Mouse (Mus musculus) ES-Bruce4 (cell line): Measurements from ENCODE around the gene Frrs1. TPM values are rescaled to one million over a fixed set of nuclear protein-coding genes. Genes with fewer than 3 reads are reported as not detected.

Source experiments
- H3K27ac ChIP-seq: 2 replicates; pipeline ENCODE4 v1.5.1; 2012; ENCODE audit warnings: low read length, inconsistent platforms; ENCODE audit not compliant: insufficient read depth
- H3K27me3 ChIP-seq: 2 replicates; pipeline ENCODE4 v1.6.1; 2012; ENCODE audit warnings: mild to moderate bottlenecking, low read length, inconsistent platforms; ENCODE audit not compliant: control insufficient read depth, poor library complexity, insufficient read depth, severe bottlenecking
- H3K36me3 ChIP-seq: 2 replicates; pipeline ENCODE4 v1.6.1; 2012; ENCODE audit warnings: inconsistent platforms, mild to moderate bottlenecking, low read length, moderate library complexity; ENCODE audit not compliant: control insufficient read depth, poor library complexity, insufficient read depth, severe bottlenecking
- H3K4me1 ChIP-seq: one replicate; pipeline ENCODE4 v1.8.1; 2011; ENCODE audit warnings: low read length; ENCODE audit not compliant: control insufficient read depth, insufficient read depth
- H3K4me3 ChIP-seq: 2 replicates; pipeline ENCODE4 v1.5.1; 2011; ENCODE audit warnings: low read depth, mild to moderate bottlenecking, low read length
- H3K9ac ChIP-seq: 2 replicates; pipeline ENCODE4 v1.6.1; 2012; ENCODE audit warnings: low read depth, mild to moderate bottlenecking, inconsistent platforms; ENCODE audit not compliant: poor library complexity, severe bottlenecking
- H3K9me3 ChIP-seq: replicated peaks from 2 replicates; pipeline ENCODE4 v1.6.1; 2012; ENCODE audit warnings: mild to moderate bottlenecking, low read length, inconsistent platforms; ENCODE audit not compliant: control insufficient read depth, poor library complexity, insufficient read depth, severe bottlenecking
- CTCF ChIP-seq: IDR thresholded peaks from one replicate; pipeline ENCODE4 v1.8.1; 2011; ENCODE audit warnings: low read depth, low read length
- EP300 ChIP-seq: IDR thresholded peaks from 2 replicates; pipeline ENCODE4 v1.6.1; 2011; ENCODE audit warnings: low read depth, low read length; ENCODE audit not compliant: insufficient read depth
- POLR2A ChIP-seq: IDR thresholded peaks from one replicate; pipeline ENCODE4 v1.8.1; 2011; ENCODE audit warnings: low read length; ENCODE audit not compliant: insufficient read depth
- polyA plus RNA-seq: library from polyadenylated mRNA; stranded (reverse); fragments of >200 nt; gene quantifications from 2 replicates; pipeline ENCODE4 v1.2.4, GENCODE M21; 2011; ENCODE audit warnings: low read depth; ENCODE audit not compliant: missing spikeins, insufficient read depth, insufficient read length

Gene Frrs1
- polyA plus RNA-seq, 1 experiment: 60.3 TPM

DNA sequence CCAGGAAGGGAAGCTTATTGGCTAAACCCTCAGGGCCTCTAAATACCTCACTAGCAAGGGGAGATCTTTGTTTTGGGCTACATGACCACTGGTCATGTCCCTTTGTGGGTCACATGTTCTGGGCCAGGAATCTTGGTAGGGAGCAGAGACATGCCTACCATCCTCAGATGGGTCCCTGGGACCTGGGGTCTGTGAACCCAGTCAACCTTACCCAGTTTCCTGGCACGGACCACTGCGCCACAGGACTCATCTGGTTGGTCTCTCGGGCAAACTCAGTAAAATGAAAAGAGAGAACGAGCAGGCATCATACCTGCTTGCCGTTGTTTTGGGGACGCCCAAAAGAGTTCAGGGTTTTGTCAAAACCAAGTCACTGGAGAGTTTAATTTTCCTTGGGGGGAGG, 25.0 kb upstream of the Frrs1 start:
- Histone ChIP-seq H3K9me3 (no peaks in the 10 kb centered on the region), H3K27me3 (no peaks in the 10 kb centered on the region)

DNA sequence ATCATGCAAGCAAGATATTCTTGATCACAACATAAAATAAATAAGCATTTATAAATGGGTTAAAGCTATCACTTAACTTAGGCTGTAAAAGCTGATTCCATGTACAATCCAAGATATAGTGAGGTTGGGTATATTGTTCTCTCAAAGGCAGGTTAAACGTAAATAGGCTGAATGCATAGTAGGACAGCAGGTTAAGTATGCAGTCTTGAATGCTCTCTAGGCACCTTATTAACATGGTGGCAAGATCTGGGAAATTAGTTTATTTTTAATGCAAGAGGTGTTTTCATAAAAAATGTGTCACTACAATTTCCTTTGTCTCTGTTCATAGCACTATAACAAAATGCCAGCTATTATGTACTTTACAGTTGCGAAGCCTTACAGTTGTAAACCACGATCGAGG, 23.9 kb upstream of the Frrs1 start:
- no peaks in the 10 kb centered on the region for H3K27me3 ChIP-seq
- no peak overlapping the region for H3K9ac ChIP-seq
- TF ChIP-seq EP300 (no peak), POLR2A (no peak), CTCF (no peak)
- H3K36me3 ChIP-seq: no peaks in the 10 kb centered on the region
- H3K27ac ChIP-seq: no peak overlapping the region
- H3K4me3 ChIP-seq: no peak overlapping the region
- H3K9me3 ChIP-seq: no peaks in the 10 kb centered on the region
- no peaks in the 10 kb centered on the region for H3K4me1 ChIP-seq

More for the DNA sequence above, 25.0 kb upstream of the Frrs1 start:
- Histone ChIP-seq H3K36me3 (no peaks in the 10 kb centered on the region), H3K9ac (no peak overlapping the region), H3K4me3 (no peak overlapping the region), H3K4me1 (no peaks in the 10 kb centered on the region), H3K27ac (no peak overlapping the region)
- TF ChIP-seq POLR2A: no peak
- no peak for TF ChIP-seq CTCF
- TF ChIP-seq EP300: no peak

DNA sequence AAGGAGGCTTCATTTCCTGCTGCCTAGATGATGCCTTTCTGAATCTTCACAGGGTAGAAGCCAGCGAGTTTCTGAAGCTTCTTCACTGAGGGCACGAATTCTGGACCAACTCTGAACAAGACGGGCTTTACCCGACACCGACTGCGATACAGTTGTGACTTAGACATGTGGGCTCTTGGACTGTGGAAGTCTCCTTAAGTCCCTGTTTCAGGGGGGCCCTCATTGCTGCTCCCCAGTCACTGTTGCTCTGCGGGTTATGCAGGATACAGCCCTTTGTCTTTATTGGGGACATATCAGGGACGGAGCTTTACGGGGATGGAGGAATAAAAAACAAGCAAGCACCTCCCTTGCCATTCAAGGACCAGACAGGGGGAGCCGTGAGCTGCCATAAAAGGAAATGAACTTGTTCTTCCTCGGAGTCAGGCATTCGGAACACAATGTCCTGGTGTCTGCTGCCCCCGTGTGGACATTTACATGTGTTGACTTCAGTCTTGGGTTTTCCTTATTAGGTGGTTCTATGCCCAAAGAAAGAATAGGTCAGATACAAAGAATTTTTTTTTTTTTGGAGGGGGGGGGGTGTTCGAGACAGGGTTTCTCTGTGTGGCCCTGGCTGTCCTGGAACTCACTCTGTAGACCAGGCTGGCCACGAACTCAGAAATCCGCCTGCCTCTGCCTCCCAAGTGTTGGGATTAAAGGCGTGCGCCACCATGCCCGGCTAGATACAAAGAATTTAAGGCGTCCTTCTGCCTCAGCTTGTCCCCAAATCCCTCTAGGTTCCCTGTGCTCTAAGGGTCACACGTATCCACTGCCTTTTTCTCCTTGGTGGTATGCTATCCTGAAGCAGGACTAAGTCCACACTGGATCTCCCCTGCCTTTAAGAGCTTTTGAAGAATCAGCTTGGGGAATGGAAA, 23.2 kb upstream of the Frrs1 start:
- no peaks in the 10 kb centered on the region for H3K9me3 ChIP-seq
- no peaks in the 10 kb centered on the region for H3K27me3 ChIP-seq
- H3K4me1 ChIP-seq: no peaks in the 10 kb centered on the region
- H3K27ac ChIP-seq: no peak overlapping the region
- peak overlapping the region; percentile 55; the same call in 1 of the 2 replicates for H3K9ac ChIP-seq
- no peaks in the 10 kb centered on the region for H3K36me3 ChIP-seq
- peak overlapping the region; percentile 40 for H3K4me3 ChIP-seq
- TF ChIP-seq EP300 (no peak), CTCF (peak; percentile 71), POLR2A (no peak)

DNA sequence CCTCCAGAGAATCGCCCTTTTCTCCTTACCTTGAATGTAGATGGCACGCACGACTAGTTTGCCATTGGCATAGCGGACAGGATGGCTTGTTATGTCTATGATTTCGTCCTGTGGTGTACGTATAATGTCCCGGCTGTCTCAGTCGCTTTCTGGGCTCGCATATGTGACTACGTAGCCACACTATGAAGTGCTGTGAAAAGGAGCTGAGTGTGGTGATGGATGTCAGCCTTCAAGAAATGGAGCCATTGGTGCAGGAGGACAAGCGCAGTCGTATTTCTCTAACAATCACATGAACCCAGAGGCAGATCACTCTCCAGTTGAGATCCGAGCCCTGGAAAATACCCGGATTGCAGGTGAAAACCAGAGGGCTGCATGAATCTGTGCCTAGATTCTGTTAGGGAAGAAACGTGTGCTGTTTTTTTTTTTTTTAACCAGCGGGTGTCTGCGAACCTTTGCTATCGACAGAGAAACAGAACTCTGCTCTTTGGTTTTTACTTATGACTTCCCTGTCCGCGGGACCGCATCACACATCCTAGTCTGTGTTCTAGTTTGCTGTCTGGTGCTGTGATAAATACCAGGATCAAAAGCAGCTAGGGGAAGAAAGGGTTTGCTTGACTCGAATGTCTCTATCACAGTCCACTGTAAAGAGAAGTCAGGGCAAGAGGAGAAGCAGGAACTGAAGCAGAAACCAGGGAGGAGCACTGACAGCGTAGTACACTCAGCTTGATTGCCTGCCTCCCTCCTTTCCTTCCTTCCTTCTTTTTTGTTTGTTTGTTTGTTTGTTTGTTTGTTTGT, 22.4 kb upstream of the Frrs1 start:
- no peaks in the 10 kb centered on the region for H3K36me3 ChIP-seq
- no peaks in the 10 kb centered on the region for H3K4me1 ChIP-seq
- H3K9ac ChIP-seq: peak overlapping the region; percentile 55
- H3K9me3 ChIP-seq: no peaks in the 10 kb centered on the region
- H3K4me3 ChIP-seq: peak overlapping the region; percentile 40
- H3K27ac ChIP-seq: no peak overlapping the region
- H3K27me3 ChIP-seq: no peaks in the 10 kb centered on the region
- no peak for TF ChIP-seq CTCF
- no peak for TF ChIP-seq EP300
- no peak for TF ChIP-seq POLR2A

DNA sequence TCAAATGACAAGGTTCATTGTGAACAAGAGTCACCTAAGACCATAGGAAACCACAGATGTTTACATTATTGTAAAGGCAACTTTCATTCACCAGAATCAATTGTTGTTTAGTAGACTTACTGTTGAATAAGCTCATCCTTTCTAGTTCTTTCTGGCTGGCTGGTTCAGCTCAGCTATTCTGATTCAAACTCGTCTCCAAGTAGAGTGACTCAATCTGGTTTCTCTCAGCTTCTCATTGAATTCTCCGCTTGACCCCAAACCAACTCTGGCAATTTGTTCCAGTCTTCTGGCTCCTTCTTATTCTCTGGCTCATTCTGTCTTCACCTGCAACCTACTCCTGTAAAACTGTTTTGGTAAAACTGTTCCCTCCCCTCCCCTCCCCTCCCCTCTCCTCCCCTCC, 18.0 kb upstream of the Frrs1 start:
- Histone ChIP-seq H3K4me3 (no peak overlapping the region), H3K9ac (no peak overlapping the region), H3K27ac (peak overlapping the region; percentile 44; the same call in 1 of the 2 replicates), H3K9me3 (no peaks in the 10 kb centered on the region), H3K27me3 (no peaks in the 10 kb centered on the region), H3K4me1 (no peaks in the 10 kb centered on the region), H3K36me3 (no peaks in the 10 kb centered on the region)
- TF ChIP-seq EP300 (no peak), CTCF (no peak), POLR2A (no peak)
